Mouse (Mus musculus): ENCODE results near the gene Ypel2. TPM values are rescaled to one million over a fixed set of nuclear protein-coding genes. Genes with fewer than 3 reads are reported as not detected.

The Ypel2 gene
- polyA plus RNA-seq, 2 experiments: 6.8 to 9.2 TPM

- no peak for TF ChIP-seq POLR2A (IDR thresholded peaks at IDR 0.05; ENCODE audit: borderline replicate concordance, extremely low read depth, insufficient read depth, insufficient read length)
- Histone ChIP-seq H3K36me3 (ENCODE audit: control insufficient read depth, insufficient read depth, low read length) (no peaks in the 10 kb centered on the region), H3K27ac (replicated peaks; ENCODE audit: low read depth, low read length) (no peak overlapping the region), H3K27me3 (ENCODE audit: control insufficient read depth, insufficient read depth, low read length) (no peaks in the 10 kb centered on the region), H3K4me1 (ENCODE audit: control insufficient read depth, insufficient read depth, low read length) (no peaks in the 10 kb centered on the region), H3K4me2 (replicated peaks; ENCODE audit: low read depth, low read length, severe bottlenecking) (no peak overlapping the region), H3K4me3 (replicated peaks; ENCODE audit: low read length) (no peak overlapping the region), H3K9ac (ENCODE audit: low read depth, low read length, severe bottlenecking) (no peak overlapping the region), H3K9me3 (ENCODE audit: control insufficient read depth, low read length) (no peaks in the 10 kb centered on the region)
- ATAC-seq (ENCODE audit: low FRiP score, low read depth) (no peak), DNase-seq (ENCODE audit: low spot score) (no peak)
- 90% methylated on average over 2 of the region's 2 CpGs for WGBS
Observed at GRCm38 (mm10) chr11:86932201-86932600, 61.3 kb downstream of the Ypel2 start.

GRCm38 (mm10) chr11:86930636-86931180 is 62.8 kb downstream of the Ypel2 start:
- H3K4me1 ChIP-seq (ENCODE audit: control insufficient read depth, insufficient read depth, low read length): no peaks in the 10 kb centered on the region
- no peak for TF ChIP-seq POLR2A (IDR thresholded peaks at IDR 0.05; ENCODE audit: borderline replicate concordance, extremely low read depth, insufficient read depth, insufficient read length)
- 80% methylated on average over 10 of the region's 10 CpGs for WGBS
- H3K36me3 ChIP-seq (ENCODE audit: control insufficient read depth, insufficient read depth, low read length): no peaks in the 10 kb centered on the region
- no peak overlapping the region for H3K9ac ChIP-seq (ENCODE audit: low read depth, low read length, severe bottlenecking)
- no peak overlapping the region for H3K4me3 ChIP-seq (replicated peaks; ENCODE audit: low read length)
- no peak overlapping the region for H3K4me2 ChIP-seq (replicated peaks; ENCODE audit: low read depth, low read length, severe bottlenecking)
- H3K27ac ChIP-seq (replicated peaks; ENCODE audit: low read depth, low read length): no peak overlapping the region
- no peak for DNase-seq (ENCODE audit: low spot score)
- no peak for ATAC-seq (ENCODE audit: low FRiP score, low read depth)
- no peaks in the 10 kb centered on the region for H3K27me3 ChIP-seq (ENCODE audit: control insufficient read depth, insufficient read depth, low read length)
- no peaks in the 10 kb centered on the region for H3K9me3 ChIP-seq (ENCODE audit: control insufficient read depth, low read length)

DNA sequence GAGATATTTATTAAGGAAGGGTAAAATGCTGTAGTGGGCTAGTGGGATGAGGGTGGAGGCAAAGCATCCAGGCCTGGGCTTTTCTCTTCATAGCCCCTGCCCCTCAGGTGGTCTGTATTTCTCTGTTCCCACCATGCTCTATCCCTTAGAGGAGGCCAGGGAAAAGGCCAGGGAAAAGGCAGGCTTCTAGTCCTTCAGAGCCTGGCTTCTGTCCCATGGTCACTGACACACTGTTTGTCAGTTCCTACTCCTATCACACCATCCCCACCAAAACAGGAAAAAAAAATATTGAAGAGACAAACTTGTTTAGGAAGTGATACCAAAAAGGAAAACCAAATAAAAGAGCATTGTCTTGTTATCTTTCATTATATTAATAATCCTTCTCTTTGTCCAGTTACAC is 63.5 kb downstream of the Ypel2 start:
- DNase-seq (ENCODE audit: low spot score) (no peak), ATAC-seq (ENCODE audit: low FRiP score, low read depth) (no peak)
- Histone ChIP-seq H3K36me3 (ENCODE audit: control insufficient read depth, insufficient read depth, low read length) (no peaks in the 10 kb centered on the region), H3K9ac (ENCODE audit: low read depth, low read length, severe bottlenecking) (no peak overlapping the region), H3K4me3 (replicated peaks; ENCODE audit: low read length) (no peak overlapping the region), H3K4me1 (ENCODE audit: control insufficient read depth, insufficient read depth, low read length) (no peaks in the 10 kb centered on the region), H3K27ac (replicated peaks; ENCODE audit: low read depth, low read length) (no peak overlapping the region), H3K9me3 (ENCODE audit: control insufficient read depth, low read length) (no peaks in the 10 kb centered on the region), H3K4me2 (replicated peaks; ENCODE audit: low read depth, low read length, severe bottlenecking) (no peak overlapping the region), H3K27me3 (ENCODE audit: control insufficient read depth, insufficient read depth, low read length) (no peaks in the 10 kb centered on the region)
- TF ChIP-seq POLR2A (IDR thresholded peaks at IDR 0.05; ENCODE audit: borderline replicate concordance, extremely low read depth, insufficient read depth, insufficient read length): no peak

DNA sequence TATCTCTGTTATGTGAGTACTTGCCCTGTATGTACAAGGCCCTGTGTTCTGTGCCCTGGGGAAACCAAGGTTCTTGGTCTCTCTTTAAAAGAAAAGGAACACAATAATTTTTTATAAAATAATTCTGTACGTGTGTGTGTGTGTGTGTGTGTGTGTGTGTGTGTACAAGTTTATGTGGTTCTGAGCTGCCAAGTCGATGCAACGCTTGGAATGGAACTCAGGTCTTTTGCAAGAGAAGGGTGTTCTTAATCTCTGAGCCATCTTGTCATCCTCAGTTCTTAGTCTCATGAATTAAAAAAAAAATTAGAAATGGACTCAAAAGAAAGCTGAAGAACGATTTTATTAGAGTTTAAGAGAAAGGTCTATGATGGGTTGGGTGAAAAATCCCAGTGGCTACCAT is 64.0 kb downstream of the Ypel2 start:
- DNase-seq (ENCODE audit: low spot score) (no peak), ATAC-seq (ENCODE audit: low FRiP score, low read depth) (no peak)
- TF ChIP-seq POLR2A (IDR thresholded peaks at IDR 0.05; ENCODE audit: borderline replicate concordance, extremely low read depth, insufficient read depth, insufficient read length): no peak
- no peaks in the 10 kb centered on the region for H3K27me3 ChIP-seq (ENCODE audit: control insufficient read depth, insufficient read depth, low read length)
- H3K4me3 ChIP-seq (replicated peaks; ENCODE audit: low read length): no peak overlapping the region
- H3K27ac ChIP-seq (replicated peaks; ENCODE audit: low read depth, low read length): no peak overlapping the region
- no peak overlapping the region for H3K4me2 ChIP-seq (replicated peaks; ENCODE audit: low read depth, low read length, severe bottlenecking)
- no peak overlapping the region for H3K9ac ChIP-seq (ENCODE audit: low read depth, low read length, severe bottlenecking)
- H3K36me3 ChIP-seq (ENCODE audit: control insufficient read depth, insufficient read depth, low read length): no peaks in the 10 kb centered on the region
- no peaks in the 10 kb centered on the region for H3K9me3 ChIP-seq (ENCODE audit: control insufficient read depth, low read length)
- no peaks in the 10 kb centered on the region for H3K4me1 ChIP-seq (ENCODE audit: control insufficient read depth, insufficient read depth, low read length)
- WGBS: 78% methylated on average over 4 of the region's 4 CpGs

DNA sequence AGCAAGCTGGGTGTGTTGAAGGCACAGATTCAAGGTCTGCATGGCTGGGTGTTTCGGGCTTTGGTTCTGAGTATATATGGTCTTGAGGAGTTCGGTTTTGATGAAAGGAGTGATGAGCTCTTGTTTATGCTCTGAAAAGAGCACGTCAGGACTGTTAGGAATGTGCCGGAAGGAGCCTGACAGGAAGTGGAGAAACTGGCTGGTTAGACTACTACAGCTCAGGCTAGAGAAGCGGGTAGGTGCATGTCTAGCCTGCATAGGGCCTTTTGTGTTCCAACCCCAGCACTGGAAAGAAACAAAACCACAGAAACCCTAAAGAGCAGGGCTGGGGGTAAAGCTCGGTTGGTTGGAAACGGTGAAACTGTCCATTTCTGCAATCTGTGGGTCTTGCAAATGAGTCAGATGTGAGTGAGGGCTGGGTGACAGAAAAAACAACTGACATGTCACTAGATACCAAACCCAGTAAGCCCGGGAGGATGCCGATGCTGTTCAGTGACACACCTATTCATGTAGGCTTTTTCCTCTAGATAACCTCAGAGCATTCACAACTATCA is 68.3 kb downstream of the Ypel2 start:
- WGBS: 73% methylated on average over 9 of the region's 9 CpGs
- no peaks in the 10 kb centered on the region for H3K27me3 ChIP-seq (ENCODE audit: control insufficient read depth, insufficient read depth, low read length)
- H3K4me2 ChIP-seq (replicated peaks; ENCODE audit: low read depth, low read length, severe bottlenecking): no peak overlapping the region
- H3K9me3 ChIP-seq (ENCODE audit: control insufficient read depth, low read length): no peaks in the 10 kb centered on the region
- H3K4me3 ChIP-seq (replicated peaks; ENCODE audit: low read length): no peak overlapping the region
- no peak overlapping the region for H3K9ac ChIP-seq (ENCODE audit: low read depth, low read length, severe bottlenecking)
- TF ChIP-seq POLR2A (IDR thresholded peaks at IDR 0.05; ENCODE audit: borderline replicate concordance, extremely low read depth, insufficient read depth, insufficient read length): no peak
- no peak overlapping the region for H3K27ac ChIP-seq (replicated peaks; ENCODE audit: low read depth, low read length)
- peaks cover 7% of the 10 kb centered on the region; the same call in 1 of the 2 replicates for H3K4me1 ChIP-seq (ENCODE audit: control insufficient read depth, insufficient read depth, low read length)
- DNase-seq (ENCODE audit: low spot score) (no peak), ATAC-seq (ENCODE audit: low FRiP score, low read depth) (no peak)
- H3K36me3 ChIP-seq (ENCODE audit: control insufficient read depth, insufficient read depth, low read length): no peaks in the 10 kb centered on the region

All from limb, embryonic 14.5 days (tissue).